Mouse (Mus musculus) MEL (cell line): Measurements from ENCODE around the gene Clint1. TPM values are rescaled to one million over a fixed set of nuclear protein-coding genes. Genes with fewer than 3 reads are reported as not detected.
A peak's percentile ranks its signal among the peaks of the same experiment; 100 is the strongest.

Experiments used
- DNase-seq: peaks from one replicate; pipeline ENCODE4 v3.0.0; 2011; ENCODE audit warnings: low read depth, low spot score
- H3K27ac ChIP-seq: 2 replicates; pipeline ENCODE4 v1.5.1; 2012; ENCODE audit warnings: low read depth, mild to moderate bottlenecking, control low read depth, low read length, moderate library complexity; ENCODE audit not compliant: control insufficient read depth
- H3K27me3 ChIP-seq, 2 experiments: fragments of 150-350 bp in 1 of 2; sonication (generic) in 1 of 2; 2 replicates each; pipeline ENCODE4 v1.6.1; 2012; ENCODE audit warnings: low read length in 2 of 2, mild to moderate bottlenecking in 2 of 2, improper control_type of control experiment in 1 of 2, moderate library complexity in 1 of 2; ENCODE audit not compliant: insufficient read depth in 2 of 2, control insufficient read depth in 1 of 2
- H3K36me3 ChIP-seq, 2 experiments: 2 replicates each; pipeline ENCODE4 v1.6.1; 2012 to 2014; ENCODE audit warnings: low read length in 2 of 2, improper control_type of control experiment in 1 of 2, inconsistent platforms in 1 of 2, mild to moderate bottlenecking in 1 of 2; ENCODE audit not compliant: insufficient read depth in 2 of 2, control insufficient read depth in 1 of 2
- H3K4me1 ChIP-seq, 2 experiments: fragments of 150-350 bp in 1 of 2; sonication (generic) in 1 of 2; 2 replicates each; pipeline ENCODE4 v1.6.1; 2012; ENCODE audit warnings: low read length in 2 of 2, improper control_type of control experiment in 1 of 2, mild to moderate bottlenecking in 1 of 2; ENCODE audit not compliant: insufficient read depth in 2 of 2, control insufficient read depth in 1 of 2
- H3K4me3 ChIP-seq, 2 experiments: fragments of 150-350 bp in 1 of 2; sonication (generic) in 1 of 2; 2 replicates each; pipeline ENCODE4 v1.5.1; 2012; ENCODE audit warnings: low read depth in 2 of 2, low read length in 2 of 2, mild to moderate bottlenecking in 2 of 2, moderate library complexity in 2 of 2, control low read depth in 1 of 2, improper control_type of control experiment in 1 of 2; ENCODE audit not compliant: control insufficient read depth in 1 of 2, insufficient read depth in 1 of 2
- H3K79me2 ChIP-seq: 2 replicates; pipeline ENCODE4 v1.6.1; 2012; ENCODE audit warnings: mild to moderate bottlenecking, low read length, moderate library complexity; ENCODE audit not compliant: control insufficient read depth, poor library complexity, insufficient read depth
- H3K9ac ChIP-seq: 2 replicates; pipeline ENCODE4 v1.6.1; 2012; ENCODE audit warnings: low read depth, mild to moderate bottlenecking, control low read depth, low read length, moderate library complexity; ENCODE audit not compliant: control insufficient read depth, poor library complexity, severe bottlenecking
- H3K9me3 ChIP-seq: fragments of 150-350 bp; sonication (generic); replicated peaks from 2 replicates; pipeline ENCODE4 v1.6.1; 2012; ENCODE audit warnings: mild to moderate bottlenecking, low read length, improper control_type of control experiment, moderate library complexity; ENCODE audit not compliant: insufficient read depth
- BHLHE40 ChIP-seq: IDR thresholded peaks from 2 replicates; pipeline ENCODE4 v1.6.1; 2012; ENCODE audit warnings: low read depth, mild to moderate bottlenecking, inconsistent platforms, low read length, improper control_type of control experiment, borderline replicate concordance
- CHD1 ChIP-seq: IDR thresholded peaks from 2 replicates; pipeline ENCODE4 v1.6.1; 2012; ENCODE audit warnings: low read depth, mild to moderate bottlenecking, inconsistent platforms, low read length, improper control_type of control experiment
- E2F4 ChIP-seq: IDR thresholded peaks from 2 replicates; pipeline ENCODE4 v1.6.1; 2011; ENCODE audit warnings: low read depth, low read length, improper control_type of control experiment, borderline replicate concordance
- ELF1 ChIP-seq: IDR thresholded peaks from 2 replicates; pipeline ENCODE4 v1.6.1; 2014; ENCODE audit warnings: low read depth, mild to moderate bottlenecking, inconsistent platforms, low read length, improper control_type of control experiment, moderate library complexity
- EP300 ChIP-seq, 2 experiments: IDR thresholded peaks; 2 replicates each; pipeline ENCODE4 v1.6.1; 2011; ENCODE audit warnings: improper control_type of control experiment in 2 of 2, low read length in 2 of 2, low read depth in 1 of 2, mild to moderate bottlenecking in 1 of 2
- GABPA ChIP-seq: IDR thresholded peaks from 2 replicates; pipeline ENCODE4 v1.6.1; 2012; ENCODE audit warnings: low read depth, mild to moderate bottlenecking, inconsistent platforms, low read length, improper control_type of control experiment, moderate library complexity
- KAT2A ChIP-seq: conservative IDR thresholded peaks from 2 replicates; pipeline ENCODE4 v1.6.1; 2012; ENCODE audit warnings: low read depth, low read length, improper control_type of control experiment, inconsistent platforms
- MAFK ChIP-seq: IDR thresholded peaks from 2 replicates; pipeline ENCODE4 v1.6.1; 2011; ENCODE audit warnings: low read depth, mild to moderate bottlenecking, low read length, improper control_type of control experiment, borderline replicate concordance
- MAX ChIP-seq: IDR thresholded peaks from 2 replicates; pipeline ENCODE4 v1.6.1; 2011; ENCODE audit warnings: low read length, improper control_type of control experiment
- MEF2A ChIP-seq: IDR thresholded peaks from 2 replicates; pipeline ENCODE4 v1.6.1; 2014; ENCODE audit warnings: low read depth, mild to moderate bottlenecking, inconsistent platforms, low read length, improper control_type of control experiment; ENCODE audit not compliant: poor library complexity, insufficient replicate concordance, severe bottlenecking; ENCODE audit errors: extremely low read depth
- MYC ChIP-seq: IDR thresholded peaks from 2 replicates; pipeline ENCODE4 v1.6.1; 2011; ENCODE audit warnings: low read depth, mild to moderate bottlenecking, low read length, improper control_type of control experiment, moderate library complexity
- NELFE ChIP-seq: IDR thresholded peaks from 2 replicates; pipeline ENCODE4 v1.6.1; 2011; ENCODE audit warnings: low read depth, low read length, improper control_type of control experiment
- POLR2A ChIP-seq, 2 experiments: IDR thresholded peaks; 2 replicates each; pipeline ENCODE4 v1.6.1; 2011 to 2012; ENCODE audit warnings: low read length in 2 of 2, mild to moderate bottlenecking in 2 of 2, control low read depth in 1 of 2, improper control_type of control experiment in 1 of 2, low read depth in 1 of 2, moderate library complexity in 1 of 2; ENCODE audit not compliant: control insufficient read depth in 1 of 2, insufficient read depth in 1 of 2, poor library complexity in 1 of 2
- POLR2AphosphoS2 ChIP-seq: IDR thresholded peaks from 2 replicates; pipeline ENCODE4 v1.6.1; 2011; ENCODE audit warnings: low read length, improper control_type of control experiment
- POLR2AphosphoS5 ChIP-seq: IDR thresholded peaks from 2 replicates; pipeline ENCODE4 v1.6.1; 2012; ENCODE audit warnings: low read depth, borderline replicate concordance, mild to moderate bottlenecking, inconsistent platforms, low read length, moderate library complexity, mixed read lengths
- SIN3A ChIP-seq: IDR thresholded peaks from 2 replicates; pipeline ENCODE4 v1.6.1; 2012; ENCODE audit warnings: low read length, improper control_type of control experiment, inconsistent platforms
- TAL1 ChIP-seq: IDR thresholded peaks from 2 replicates; pipeline ENCODE4 v1.6.1; 2012; ENCODE audit warnings: mild to moderate bottlenecking, inconsistent platforms, low read length, moderate library complexity, mixed read lengths
- TBP ChIP-seq: IDR thresholded peaks from 2 replicates; pipeline ENCODE4 v1.8.0; 2011; ENCODE audit warnings: low read depth, low read length, improper control_type of control experiment
- TCF12 ChIP-seq: IDR thresholded peaks from 2 replicates; pipeline ENCODE4 v1.6.1; 2014; ENCODE audit warnings: low read depth, mild to moderate bottlenecking, inconsistent platforms, low read length, improper control_type of control experiment, moderate library complexity
- UBTF ChIP-seq: IDR thresholded peaks from 2 replicates; pipeline ENCODE4 v1.6.1; 2012; ENCODE audit warnings: low read depth, mild to moderate bottlenecking, inconsistent platforms, low read length, improper control_type of control experiment, moderate library complexity, borderline replicate concordance; ENCODE audit not compliant: insufficient read depth
- USF1 ChIP-seq: IDR thresholded peaks from 2 replicates; pipeline ENCODE4 v1.6.1; 2014; ENCODE audit warnings: low read depth, mild to moderate bottlenecking, inconsistent platforms, low read length, improper control_type of control experiment, moderate library complexity
- USF2 ChIP-seq, 2 experiments: IDR thresholded peaks; 2 replicates each; pipeline ENCODE4 v1.6.1; 2011 to 2012; ENCODE audit warnings: improper control_type of control experiment in 2 of 2, low read length in 2 of 2, borderline replicate concordance in 1 of 2, inconsistent platforms in 1 of 2, low read depth in 1 of 2, mild to moderate bottlenecking in 1 of 2; ENCODE audit not compliant: insufficient read depth in 1 of 2
- ZC3H11A ChIP-seq: IDR thresholded peaks from 2 replicates; pipeline ENCODE4 v1.6.1; 2012; ENCODE audit warnings: low read depth, mild to moderate bottlenecking, inconsistent platforms, low read length, improper control_type of control experiment
- ZMIZ1 ChIP-seq: IDR thresholded peaks from 2 replicates; pipeline ENCODE4 v1.6.1; 2012; ENCODE audit warnings: low read depth, mild to moderate bottlenecking, inconsistent platforms, low read length, improper control_type of control experiment, moderate library complexity
- ZNF384 ChIP-seq: IDR thresholded peaks from 2 replicates; pipeline ENCODE4 v1.6.1; 2012; ENCODE audit warnings: low read depth, mild to moderate bottlenecking, inconsistent platforms, low read length, improper control_type of control experiment
- polyA plus RNA-seq, 2 experiments: library from polyadenylated mRNA; stranded (reverse) in 1 of 2; unstranded in 1 of 2; fragments of >175 nt in 1 of 2; fragments of >200 nt in 1 of 2; gene quantifications; 2 replicates each; pipeline versions ENCODE4 v1.2.1 to v1.2.4; 2012; ENCODE audit warnings: low replicate concordance in 2 of 2, low read depth in 1 of 2; ENCODE audit not compliant: insufficient read length in 2 of 2, insufficient read depth in 1 of 2, missing spikeins in 1 of 2
- total RNA-seq: library from RNA; depleted of rRNA; stranded (reverse); fragments of 300-350 nt; gene quantifications from 2 replicates; pipeline ENCODE4 v1.2.3, GENCODE M21; 2012

The Clint1 gene
- total and polyA plus RNA-seq, 3 experiments: 58.5 to 184 (median 102) TPM

- H3K27me3 ChIP-seq: peaks cover 0 to 2% of the 10 kb centered on the region in 2 experiments; a peak in 1 of 4 replicates
- H3K9ac ChIP-seq: no peak overlapping the region
- H3K4me3 ChIP-seq: no peak overlapping the region
- TF ChIP-seq TCF12: no peak
- TF ChIP-seq CHD1: no peak
- no peak for TF ChIP-seq EP300 (IDR thresholded peaks at IDR 0.05; ENCODE audit: low read depth in 1 of 2, low read length in 2 of 2)
- TF ChIP-seq USF1: no peak
- TF ChIP-seq KAT2A: no peak
- TF ChIP-seq POLR2A (IDR thresholded peaks at IDR 0.05; ENCODE audit: control insufficient read depth in 1 of 2, insufficient read depth in 1 of 2, low read depth in 1 of 2, low read length in 2 of 2, poor library complexity in 1 of 2): no peak
- TF ChIP-seq GABPA: no peak
- TF ChIP-seq MAFK: no peak
- TF ChIP-seq USF2 (IDR thresholded peaks at IDR 0.05; ENCODE audit: borderline replicate concordance in 1 of 2, insufficient read depth in 1 of 2, low read depth in 1 of 2, low read length in 2 of 2): no peak
- no peak for TF ChIP-seq NELFE
- no peak for TF ChIP-seq POLR2AphosphoS5
- TF ChIP-seq ZC3H11A: no peak
- no peak for DNase-seq
- no peak overlapping the region for H3K27ac ChIP-seq
- H3K36me3 ChIP-seq: peaks cover 0 to 5% of the 10 kb centered on the region in 2 experiments; a peak in 2 of 4 replicates
- H3K79me2 ChIP-seq: peaks cover 10% of the 10 kb centered on the region
- H3K4me1 ChIP-seq: peaks cover 2% of the 10 kb centered on the region in 2 experiments; a peak in 2 of 4 replicates
- no peaks in the 10 kb centered on the region for H3K9me3 ChIP-seq
Measured at GRCm38 (mm10) chr11:45847548-45847947, 4.3 kb upstream of the Clint1 start.

DNA sequence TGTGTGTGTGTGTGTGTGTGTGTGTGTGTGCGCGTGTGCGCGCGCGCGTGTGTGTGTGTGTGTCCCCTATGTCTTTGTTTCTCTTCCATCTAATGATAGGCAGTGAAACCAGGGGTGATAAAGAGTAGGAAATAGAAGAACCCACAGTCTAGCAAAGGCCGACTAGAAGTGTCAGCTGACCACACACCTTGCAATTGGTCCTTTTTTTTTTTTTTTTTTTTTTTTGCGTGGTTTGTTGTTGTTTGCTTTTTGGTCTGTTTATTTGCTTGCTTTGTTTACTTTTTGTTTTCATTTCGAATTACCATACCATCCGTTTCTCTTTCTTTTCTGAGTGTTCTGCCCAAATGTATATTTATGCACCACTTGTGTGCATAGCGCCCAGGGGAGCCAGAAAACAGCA is 3.6 kb upstream of the Clint1 start:
- no peak overlapping the region for H3K27ac ChIP-seq
- TF ChIP-seq MEF2A: no peak
- peak; percentile 50 for TF ChIP-seq ZNF384
- TF ChIP-seq, all 39 proteins: peak for 1
- H3K36me3 ChIP-seq: peaks cover under 1 to 9% of the 10 kb centered on the region in 2 experiments; a peak in 3 of 4 replicates
- H3K9ac ChIP-seq: no peak overlapping the region
- H3K4me3 ChIP-seq: no peak overlapping the region
- no peaks in the 10 kb centered on the region for H3K9me3 ChIP-seq
- DNase-seq: no peak
- H3K27me3 ChIP-seq: peaks cover 0 to 2% of the 10 kb centered on the region in 2 experiments; a peak in 1 of 4 replicates
- H3K79me2 ChIP-seq: peaks cover 15% of the 10 kb centered on the region
- peaks cover 4 to 5% of the 10 kb centered on the region in 2 experiments for H3K4me1 ChIP-seq

GRCm38 (mm10) chr11:45849203-45849602 is 2.6 kb upstream of the Clint1 start:
- peaks cover 2 to 18% of the 10 kb centered on the region in 2 experiments for H3K36me3 ChIP-seq
- no peaks in the 10 kb centered on the region for H3K9me3 ChIP-seq
- no peak overlapping the region for H3K4me3 ChIP-seq
- peaks cover 24% of the 10 kb centered on the region for H3K79me2 ChIP-seq
- peaks cover 0 to 2% of the 10 kb centered on the region in 2 experiments; a peak in 1 of 4 replicates for H3K27me3 ChIP-seq
- H3K9ac ChIP-seq: no peak overlapping the region
- DNase-seq: no peak
- H3K27ac ChIP-seq: no peak overlapping the region
- peaks cover 11 to 13% of the 10 kb centered on the region in 2 experiments for H3K4me1 ChIP-seq
- TF ChIP-seq TAL1 (no peak), USF1 (no peak), BHLHE40 (no peak), POLR2AphosphoS2 (no peak), E2F4 (no peak), NELFE (no peak), EP300 (IDR thresholded peaks at IDR 0.05; ENCODE audit: low read depth in 1 of 2, low read length in 2 of 2) (no peak), TBP (no peak), TCF12 (no peak), ELF1 (no peak), ZMIZ1 (no peak), POLR2AphosphoS5 (no peak), MAX (no peak), CHD1 (no peak), SIN3A (no peak), UBTF (no peak), MYC (no peak)
